Mouse (Mus musculus) cerebellum, adult 11 months (tissue): ENCODE data around the gene Npas3.

Source experiments
- DNase-seq: peaks from one replicate; pipeline ENCODE4 v3.0.0; 2022

Npas3 gene

GRCm38 (mm10) chr12:53297946-53298840, 49.7 kb downstream of the Npas3 start:
- DNase-seq, result no peak

- no peak for DNase-seq
These were observed 52.5 kb downstream of the Npas3 start for GRCm38 (mm10) chr12:53300964-53301363.

DNA sequence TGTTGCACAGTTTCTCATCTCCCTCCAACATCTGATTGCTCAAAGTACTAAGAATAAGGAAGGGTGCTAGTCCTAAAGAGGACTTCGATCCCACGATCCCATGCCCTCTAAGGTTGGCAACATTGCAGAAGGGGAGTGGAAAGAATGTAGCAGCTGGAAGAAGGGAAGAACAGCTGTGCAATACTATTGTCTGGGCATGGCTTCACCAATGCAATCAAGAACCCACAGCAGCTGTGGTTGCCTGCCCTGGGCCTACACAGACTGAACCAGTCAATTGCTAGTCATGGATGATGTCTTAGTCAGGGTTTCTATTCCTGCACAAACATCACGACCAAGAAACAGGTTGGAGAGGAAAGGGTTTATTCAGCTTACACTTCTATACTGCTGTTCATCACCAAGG, 53.7 kb downstream of the Npas3 start:
- no peak for DNase-seq

GRCm38 (mm10) chr12:53316715-53317114, 68.2 kb downstream of the Npas3 start:
- no peak for DNase-seq

DNA sequence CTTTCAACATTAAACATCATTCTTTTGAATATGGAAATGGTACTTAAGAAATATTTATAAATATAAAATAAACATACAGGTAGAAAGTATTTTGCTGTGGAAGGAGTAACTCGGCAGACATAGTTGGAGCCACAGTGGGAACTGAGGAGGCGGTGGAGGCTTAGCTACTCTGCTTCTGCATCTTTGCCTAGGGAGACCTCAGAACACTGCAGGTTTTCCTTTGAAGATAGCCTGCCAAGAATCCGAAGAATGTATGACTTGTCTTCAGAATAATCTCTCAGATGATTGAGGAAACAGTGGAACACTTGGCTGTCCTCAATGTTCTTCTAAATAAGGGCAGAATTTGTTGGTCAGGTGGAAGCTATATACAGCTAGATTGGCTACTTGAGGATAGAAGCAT, 69.3 kb downstream of the Npas3 start:
- DNase-seq, result no peak

- DNase-seq, result no peak
These were observed 72.0 kb downstream of the Npas3 start for GRCm38 (mm10) chr12:53320526-53320925.

DNA sequence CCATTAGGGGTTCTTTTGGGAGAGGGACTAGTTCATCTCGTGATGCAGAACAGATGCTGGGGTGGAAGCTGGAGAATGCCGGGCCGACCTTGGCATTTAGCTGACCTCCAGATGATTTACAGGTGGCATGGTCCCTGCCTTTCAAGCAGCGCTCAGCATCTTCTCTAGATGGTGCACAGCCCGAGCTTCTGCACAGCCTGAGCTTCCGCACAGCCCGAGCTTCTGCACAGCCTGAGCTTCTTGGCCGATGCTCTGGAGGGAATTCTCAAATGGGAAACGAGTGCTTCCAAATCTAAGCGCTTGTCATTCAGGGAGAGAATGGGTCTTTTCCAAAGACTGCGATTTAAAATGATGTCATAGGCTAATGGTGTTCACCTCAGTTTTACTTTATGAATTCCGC, 72.5 kb downstream of the Npas3 start:
- DNase-seq, result no peak

GRCm38 (mm10) chr12:53321944-53322343, 73.5 kb downstream of the Npas3 start:
- DNase-seq, result no peak

- no peak for DNase-seq
These were observed 79.2 kb downstream of the Npas3 start for GRCm38 (mm10) chr12:53327653-53328188.

GRCm38 (mm10) chr12:53328257-53328736, 79.8 kb downstream of the Npas3 start:
- DNase-seq, result peak; percentile 8

DNA sequence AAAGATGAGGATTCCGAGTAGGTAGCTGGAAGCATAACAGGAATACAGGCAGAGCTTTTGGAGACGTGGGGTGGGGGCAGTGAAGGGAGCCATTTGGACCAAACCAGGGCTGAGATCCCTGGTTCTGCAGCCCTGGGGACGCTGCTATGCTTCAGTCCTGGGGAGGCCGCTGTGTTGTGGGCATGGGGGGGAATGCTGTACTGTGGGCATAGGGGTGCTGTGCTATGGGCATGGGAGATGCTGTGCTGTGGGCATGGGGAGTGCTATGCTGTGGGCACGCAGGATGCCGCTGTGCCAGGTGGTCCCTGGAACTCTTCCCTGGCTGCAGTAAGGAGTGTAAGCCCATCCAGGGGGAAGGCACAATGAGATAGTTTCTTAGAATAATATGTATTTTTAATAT, 81.7 kb downstream of the Npas3 start:
- no peak for DNase-seq

- DNase-seq, result no peak
These were observed 82.9 kb downstream of the Npas3 start for GRCm38 (mm10) chr12:53331391-53331790.

- no peak for DNase-seq
These were observed 83.3 kb downstream of the Npas3 start for GRCm38 (mm10) chr12:53331800-53332199.

- no peak for DNase-seq
These were observed 84.8 kb downstream of the Npas3 start for GRCm38 (mm10) chr12:53333251-53333650.

DNA sequence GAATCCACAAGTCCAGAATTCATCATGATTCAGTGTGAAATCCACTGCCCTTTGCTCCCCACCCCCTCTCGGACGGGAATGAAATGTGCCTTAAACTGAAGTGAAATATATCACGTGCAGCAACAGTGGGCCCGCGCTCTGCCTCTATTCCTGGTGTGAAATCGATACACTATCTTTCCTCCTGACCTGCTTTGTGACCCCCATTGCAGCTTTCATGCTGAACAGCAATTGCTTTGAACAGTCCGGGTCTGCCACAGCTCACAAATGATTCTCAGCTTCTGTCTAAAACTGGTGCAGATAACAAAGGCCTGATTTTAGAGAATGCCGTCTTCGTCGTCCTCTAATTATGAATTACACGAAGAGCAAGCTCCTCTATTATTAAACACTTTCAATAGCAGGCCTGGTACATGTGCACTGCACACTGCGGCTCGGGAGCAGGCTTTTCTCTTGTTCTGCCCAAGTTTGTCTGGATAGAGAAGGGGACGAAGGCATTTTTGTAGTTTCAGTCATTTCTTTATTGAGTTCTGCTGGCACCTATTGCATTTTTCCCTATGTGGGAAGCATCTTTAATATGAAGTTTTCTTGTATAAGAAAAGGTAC, 90.0 kb downstream of the Npas3 start:
- DNase-seq, result no peak

DNA sequence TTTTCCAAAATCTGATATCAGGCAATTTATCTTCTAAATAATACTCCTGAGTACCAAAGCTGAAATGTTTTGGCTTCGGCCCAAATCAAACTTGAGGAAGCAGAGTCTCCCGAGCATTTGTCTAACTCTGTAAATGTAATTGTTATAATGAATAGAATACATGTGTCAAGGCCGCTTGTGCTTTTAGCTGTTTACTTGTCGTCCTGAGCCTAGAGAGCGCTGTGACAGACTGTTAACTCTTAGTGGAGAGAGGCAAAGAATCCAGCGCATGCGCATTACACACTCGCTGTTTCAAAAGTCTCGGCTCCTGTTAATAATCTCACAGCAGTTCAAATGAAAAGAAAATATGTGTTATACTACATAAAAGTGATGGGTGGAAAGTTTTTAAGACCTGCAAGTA, 94.3 kb downstream of the Npas3 start:
- no peak for DNase-seq

GRCm38 (mm10) chr12:53351860-53352259, 103.4 kb downstream of the Npas3 start:
- no peak for DNase-seq

GRCm38 (mm10) chr12:53365751-53366150, 117.3 kb downstream of the Npas3 start:
- no peak for DNase-seq

DNA sequence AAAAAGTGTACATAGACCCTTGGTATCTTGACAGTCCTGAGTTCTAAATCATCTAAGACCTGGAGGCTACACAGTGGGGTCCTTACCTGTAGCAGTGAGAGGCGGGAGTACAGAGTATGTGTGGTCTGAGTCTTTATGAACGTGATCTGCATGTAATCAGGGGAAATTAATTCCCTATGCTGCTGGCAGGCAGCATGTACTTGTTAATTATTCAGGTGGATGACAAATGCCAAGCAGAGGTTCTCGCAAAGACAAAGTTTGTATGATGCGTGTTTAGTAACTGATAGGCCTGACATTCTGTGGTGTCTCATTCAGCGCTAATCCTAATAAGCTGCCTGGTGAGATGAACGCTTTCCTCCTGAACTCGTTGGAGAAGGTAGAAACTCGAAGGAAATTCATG, 136.4 kb downstream of the Npas3 start:
- no peak for DNase-seq

DNA sequence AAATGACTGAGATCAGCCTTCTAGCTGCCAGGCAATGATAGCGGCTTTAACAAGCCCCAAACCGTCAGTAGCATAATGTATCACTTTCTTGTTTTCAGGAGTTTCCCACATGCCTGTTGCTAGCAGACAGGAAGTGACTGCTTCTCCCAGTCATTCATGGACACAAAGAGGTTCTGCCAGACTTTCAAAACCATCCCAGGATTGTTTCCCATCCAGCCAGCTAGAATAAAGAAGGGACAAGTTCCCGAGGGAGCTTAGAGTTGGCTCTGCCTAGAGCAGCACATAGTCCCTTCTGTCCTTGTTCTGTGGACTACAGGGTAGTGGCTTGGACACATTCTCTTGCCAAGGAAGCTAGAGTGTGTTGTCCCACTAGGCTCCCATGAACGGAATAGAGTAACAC, 157.4 kb downstream of the Npas3 start:
- DNase-seq, result no peak

- no peak for DNase-seq
These were observed 159.3 kb downstream of the Npas3 start for GRCm38 (mm10) chr12:53407776-53408175.

DNA sequence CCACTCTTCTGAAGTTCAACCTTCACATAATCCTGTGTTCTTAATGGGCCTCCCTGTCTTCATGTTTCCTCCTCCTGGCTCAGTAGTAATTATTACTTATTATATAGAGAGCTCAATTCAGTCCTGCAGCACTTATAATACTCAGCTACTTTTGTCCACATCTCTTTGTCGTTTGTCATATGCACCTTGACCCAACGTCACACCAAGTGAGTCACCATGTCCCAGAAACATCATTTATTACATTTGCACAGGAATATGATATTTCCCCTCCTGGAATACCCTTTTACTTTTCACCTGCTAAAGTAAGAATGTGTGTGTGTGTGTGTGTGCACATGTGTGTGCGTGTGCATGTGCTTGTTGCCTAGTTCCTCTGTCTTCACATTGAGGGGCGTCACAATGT, 161.2 kb downstream of the Npas3 start:
- no peak for DNase-seq

DNA sequence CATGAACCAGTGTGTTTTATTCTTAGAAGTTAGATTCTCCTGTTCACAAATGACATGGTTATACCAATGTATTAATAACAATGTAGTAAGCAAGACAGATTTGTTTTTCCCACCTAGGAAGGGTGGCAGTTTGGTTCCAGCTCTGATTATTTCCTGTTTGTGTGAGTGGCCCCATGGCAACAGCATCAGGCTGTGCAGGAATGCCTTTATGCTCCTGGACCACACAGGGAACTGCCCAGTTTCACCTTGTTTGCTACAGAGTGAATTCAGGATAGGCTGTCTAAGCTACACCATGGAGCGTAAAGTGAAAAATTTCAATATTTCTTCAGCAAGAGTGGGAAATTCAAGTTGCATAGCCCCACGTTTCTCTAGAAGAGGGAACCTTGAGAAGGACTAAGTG, 162.2 kb downstream of the Npas3 start:
- DNase-seq, result no peak

DNA sequence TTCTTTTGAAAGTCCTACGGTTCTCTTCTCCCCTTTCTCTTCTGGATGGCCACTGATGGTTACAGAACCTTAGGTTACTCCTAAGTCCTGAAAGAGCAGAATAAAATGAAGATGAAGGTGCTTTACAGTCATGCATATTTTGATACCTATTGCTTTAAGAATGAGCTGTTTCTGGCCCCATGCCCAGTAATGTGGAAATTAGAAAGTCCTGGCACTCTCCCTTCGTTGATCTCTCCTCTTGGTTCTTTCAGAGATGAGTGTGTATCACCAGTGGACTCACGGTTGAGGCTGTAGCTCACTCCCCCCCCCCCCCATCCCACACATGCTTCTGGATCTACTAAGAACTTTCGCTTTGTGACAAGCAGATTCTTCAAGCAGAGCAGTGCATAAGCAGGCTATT, 167.6 kb downstream of the Npas3 start:
- no peak for DNase-seq
